Mouse (Mus musculus): Measurements from ENCODE around the gene Slco2a1.

GRCm38 (mm10) chr9:102964644-102965043 lies 23.9 kb upstream of the Slco2a1 start:
- TF ChIP-seq POLR2A (IDR thresholded peaks at IDR 0.05; ENCODE audit: extremely low read depth, insufficient read depth, low read length) (no peak), CTCF (IDR thresholded peaks at IDR 0.05; ENCODE audit: extremely low read depth, insufficient read depth, low read length) (no peak)
